Mouse (Mus musculus) ES-Bruce4 (cell line): ENCODE results near the gene Herc3.

Experiments used
- CTCF ChIP-seq: IDR thresholded peaks from one replicate; pipeline ENCODE4 v1.8.1; 2011; ENCODE audit warnings: low read depth, low read length
- EP300 ChIP-seq: IDR thresholded peaks from 2 replicates; pipeline ENCODE4 v1.6.1; 2011; ENCODE audit warnings: low read depth, low read length; ENCODE audit not compliant: insufficient read depth
- POLR2A ChIP-seq: IDR thresholded peaks from one replicate; pipeline ENCODE4 v1.8.1; 2011; ENCODE audit warnings: low read length; ENCODE audit not compliant: insufficient read depth

GRCm38 (mm10) chr6:58863631-58864235 is 32.5 kb downstream of the Herc3 start:
- TF ChIP-seq POLR2A = no peak
- TF ChIP-seq CTCF = no peak
- no peak for TF ChIP-seq EP300
